Mouse (Mus musculus) kidney, adult 8-10 months (tissue): ENCODE results near the gene Erh.

Source experiments
- DNase-seq, 2 experiments: peaks; one replicate each; pipeline ENCODE4 v3.0.0; 2022

Erh gene

DNA sequence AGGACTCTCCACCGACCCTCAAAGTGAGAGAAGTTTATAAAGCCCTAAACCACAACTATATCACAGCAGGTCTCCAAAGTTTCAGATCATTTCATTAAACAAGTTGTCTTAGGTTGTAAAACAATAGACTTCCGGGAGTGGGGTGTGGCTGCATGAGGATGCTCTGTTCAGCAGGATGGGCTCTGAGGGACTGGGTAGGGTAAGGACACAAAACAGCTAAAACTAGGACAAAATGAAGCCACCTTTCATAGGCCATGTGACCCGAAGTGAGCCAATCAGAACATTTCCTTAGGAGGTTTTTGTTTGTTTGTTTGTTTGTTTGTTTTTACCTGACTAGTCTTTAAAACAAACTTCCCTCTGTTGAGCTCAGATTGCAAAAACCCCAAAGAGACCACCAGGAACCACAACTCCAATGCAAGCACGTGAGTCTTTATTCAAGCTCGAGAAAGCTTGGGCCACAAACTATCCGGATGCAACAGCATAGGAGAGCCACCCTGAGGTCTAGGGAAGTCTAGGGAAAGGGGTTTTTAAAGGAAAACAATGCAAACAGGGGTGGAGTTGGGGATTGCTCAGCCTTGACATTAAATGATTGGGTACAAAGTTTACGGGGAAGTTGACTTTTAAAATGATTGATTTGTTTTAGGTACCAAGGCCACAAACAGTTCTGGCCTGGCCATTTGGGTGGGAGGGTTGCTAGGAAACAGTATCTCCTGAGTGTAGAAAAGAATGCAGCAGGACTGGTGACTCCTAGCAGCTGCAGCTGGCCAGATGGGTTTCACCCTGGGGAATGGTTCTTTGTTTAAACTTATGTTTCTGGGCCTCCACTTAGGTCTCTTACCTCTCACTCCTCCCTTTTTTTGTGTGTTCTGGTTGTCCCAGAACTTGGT is 28.5 kb downstream of the Erh start:
- no peak for DNase-seq

DNA sequence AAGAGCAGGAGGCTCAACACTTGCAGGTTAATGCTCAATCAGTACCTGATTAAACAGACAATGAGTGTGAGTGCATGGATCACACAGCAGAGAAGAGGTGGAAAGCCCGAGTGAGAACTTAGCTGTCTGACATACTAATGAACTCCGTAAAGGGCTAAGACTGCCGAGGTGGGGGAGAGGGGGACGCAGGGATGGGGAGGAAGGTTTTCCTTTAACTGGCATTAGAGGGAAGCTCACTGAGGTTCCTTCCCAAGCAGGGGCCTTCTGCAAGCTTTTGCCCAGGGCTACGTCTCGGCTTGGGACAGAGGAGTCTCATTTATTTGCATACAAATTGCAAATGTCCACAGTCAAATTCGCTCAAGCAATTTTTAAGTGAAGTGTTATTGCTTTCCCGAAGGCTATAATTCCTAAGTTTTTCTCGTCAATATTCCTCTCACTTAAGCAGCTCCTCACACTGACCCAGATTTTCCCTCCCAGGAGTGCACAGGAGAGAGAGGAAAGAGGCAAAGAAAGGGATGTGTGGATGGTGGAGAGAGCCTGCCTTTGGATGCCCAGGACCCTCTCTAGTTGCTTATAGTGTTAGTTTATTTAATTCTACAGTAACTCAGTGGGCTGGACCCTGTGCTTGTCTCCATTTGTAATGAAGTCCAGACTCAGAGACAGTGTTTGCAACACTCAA is 31.9 kb downstream of the Erh start:
- no peak for DNase-seq

DNA sequence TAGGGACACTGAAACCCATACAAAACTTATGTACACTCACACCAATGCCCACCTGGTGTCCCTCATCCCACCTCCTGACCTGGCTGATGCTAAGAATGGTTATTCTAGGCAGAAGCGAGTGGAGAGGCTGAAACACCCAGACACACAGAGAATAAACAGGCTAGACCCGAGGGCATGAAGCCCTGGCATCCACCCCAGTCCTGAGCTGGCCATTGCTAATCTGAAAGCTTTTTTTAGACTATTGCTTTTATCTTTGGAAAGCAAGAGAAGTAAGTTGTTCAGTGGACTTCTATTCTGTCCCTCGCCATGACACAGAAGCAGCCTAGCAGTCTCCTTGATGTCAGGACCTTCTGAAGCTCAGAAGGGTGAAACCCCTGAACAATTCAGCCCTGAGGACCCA is 34.2 kb downstream of the Erh start:
- DNase-seq, result no peak

DNA sequence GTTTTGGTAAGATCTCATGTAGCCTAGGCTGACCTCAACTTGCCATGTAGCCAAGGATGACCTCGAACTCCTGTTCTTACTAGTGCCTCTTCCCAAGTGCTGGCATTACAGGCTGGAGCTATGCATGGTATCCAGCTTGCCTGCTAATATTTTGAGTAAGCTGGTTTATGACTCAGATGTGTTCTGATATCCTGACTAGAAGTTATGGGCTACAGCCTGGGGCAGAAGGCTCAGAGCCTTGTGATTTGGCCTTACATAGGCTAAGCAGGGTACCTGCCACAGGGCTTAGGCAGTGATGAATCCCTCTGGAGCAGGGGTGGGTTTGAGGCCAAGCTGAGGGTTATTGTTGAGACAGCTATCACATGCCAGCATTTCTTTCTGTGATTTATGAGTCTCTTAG is 35.6 kb downstream of the Erh start:
- no peak for DNase-seq

DNA sequence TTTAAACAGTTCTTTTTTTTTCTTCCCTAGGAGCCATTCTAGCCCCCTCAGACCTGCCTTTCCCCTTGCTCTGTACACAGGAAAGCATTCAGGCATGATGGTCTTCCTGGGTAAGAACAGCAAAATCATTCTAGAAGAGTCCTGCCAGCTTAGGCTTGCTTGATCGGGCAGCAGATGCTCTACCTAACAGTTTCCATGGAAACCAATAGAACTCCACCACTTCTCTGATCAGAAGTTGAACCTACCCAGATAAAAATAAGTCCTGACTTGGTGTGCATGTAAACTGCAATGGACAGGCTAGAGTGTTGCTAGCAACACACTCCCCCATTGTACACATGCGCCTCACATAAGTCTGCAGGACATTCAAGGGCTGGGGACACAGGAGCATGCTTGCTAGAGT is 39.9 kb downstream of the Erh start:
- DNase-seq, result no peak

DNA sequence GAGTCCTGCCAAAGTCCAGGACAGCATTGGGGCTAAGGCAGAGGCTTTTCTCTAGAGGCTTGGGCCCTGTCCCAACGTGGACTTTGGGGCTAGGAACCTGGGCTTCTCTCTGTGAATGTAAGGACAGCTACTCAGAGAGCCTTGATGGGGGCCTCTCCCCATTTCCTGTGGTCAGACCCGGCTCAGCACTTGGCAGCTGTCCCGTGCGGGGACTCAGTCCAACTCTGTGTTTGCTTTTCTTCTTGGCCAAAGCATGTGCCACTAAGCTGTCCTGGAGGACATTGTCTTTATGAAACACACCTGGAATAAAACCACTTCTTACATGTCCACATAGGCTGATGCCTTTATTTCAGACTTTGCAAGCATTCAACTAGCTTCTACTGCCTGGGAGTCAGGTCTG is 40.6 kb downstream of the Erh start:
- DNase-seq, result peak in 1 of 2 experiments; percentile 10

DNA sequence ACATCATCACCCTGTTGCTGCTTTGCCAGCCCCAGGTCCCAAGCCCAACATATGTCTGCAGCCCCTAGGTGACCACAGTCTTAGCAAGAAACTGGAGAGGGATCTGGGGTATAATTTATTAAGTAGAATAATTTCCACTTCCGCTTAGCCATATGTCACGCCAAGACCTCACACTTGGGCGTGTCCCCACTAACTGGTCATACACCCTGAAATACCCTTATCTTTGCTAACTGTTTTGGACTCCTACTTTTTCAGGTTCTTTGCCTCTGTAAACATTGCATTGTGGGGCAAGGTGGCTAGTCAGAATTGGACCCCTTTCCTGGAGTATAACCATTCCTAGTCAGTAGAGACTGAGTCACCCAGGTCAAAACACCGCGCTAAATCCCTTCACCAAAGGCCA is 41.7 kb downstream of the Erh start:
- DNase-seq, result no peak

DNA sequence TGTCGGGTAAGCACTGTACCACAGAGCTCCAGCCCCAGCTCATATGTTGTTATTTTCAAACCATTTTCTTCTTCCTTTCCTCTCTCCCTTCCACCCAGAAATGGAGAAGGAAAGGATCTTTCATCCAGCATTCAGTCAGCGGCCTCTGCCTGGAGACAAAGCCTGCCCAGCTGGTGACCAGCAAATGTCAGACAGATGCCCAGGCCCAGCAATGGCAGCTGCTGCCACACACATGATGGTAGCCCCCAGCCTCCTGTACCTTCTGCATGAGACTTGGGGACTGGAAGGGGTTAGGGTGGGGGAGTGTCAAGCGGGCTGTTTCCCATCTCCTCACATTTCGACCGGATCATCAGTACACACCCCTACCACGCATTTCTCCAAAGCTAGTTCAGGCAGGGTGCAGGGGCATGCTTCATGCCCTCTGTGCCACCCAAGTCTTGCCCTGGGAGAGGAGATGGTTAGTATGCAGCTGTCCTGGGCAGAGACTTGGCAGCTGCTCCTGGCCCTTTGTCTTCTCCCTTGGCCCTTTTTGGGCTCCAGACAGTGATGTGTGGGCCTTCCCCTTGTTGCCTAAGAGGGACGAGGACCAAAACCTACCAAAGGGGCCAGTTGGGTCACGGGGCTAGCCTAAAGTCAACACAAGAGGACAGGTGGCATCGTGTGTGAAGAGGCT is 42.4 kb downstream of the Erh start:
- DNase-seq, result no peak

DNA sequence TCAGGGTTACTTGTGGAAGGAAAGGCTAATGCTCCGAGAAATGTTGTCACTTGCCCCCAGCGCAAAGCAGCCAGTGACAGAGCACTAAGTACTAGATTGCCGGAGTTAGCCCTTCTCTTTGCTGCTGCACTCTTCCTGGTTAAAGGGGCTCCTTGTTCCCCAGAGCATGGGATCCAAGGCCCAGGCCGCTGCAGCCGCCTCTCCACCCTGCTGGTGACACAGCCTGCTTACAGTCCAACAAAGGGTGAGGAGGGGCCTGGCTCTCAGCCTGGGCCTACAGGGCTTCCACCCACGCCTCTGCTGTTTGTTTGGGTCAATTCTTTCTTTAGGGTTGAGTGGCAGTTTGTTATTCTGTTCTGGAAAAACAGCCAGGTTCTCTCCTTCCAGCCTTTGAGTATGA is 45.4 kb downstream of the Erh start:
- no peak for DNase-seq

DNA sequence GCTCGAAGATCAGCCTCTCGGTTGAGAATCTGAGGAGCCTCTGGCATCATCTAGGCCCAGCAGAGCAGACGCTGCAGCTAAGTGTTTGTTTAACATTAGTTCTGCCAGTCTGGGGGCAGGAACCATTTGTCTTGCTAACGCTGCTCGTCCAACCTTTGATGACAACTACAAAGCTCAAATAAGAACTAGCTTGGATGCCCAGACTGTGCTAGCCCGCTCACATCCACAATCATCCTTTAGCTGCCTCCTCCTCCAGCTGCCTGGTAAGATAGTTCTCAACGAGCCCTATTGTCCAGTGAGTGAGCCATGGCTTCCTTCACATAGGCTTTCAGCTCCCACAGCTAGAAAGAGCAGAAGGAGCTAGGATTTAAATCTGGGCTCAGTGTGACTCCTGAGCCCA is 45.9 kb downstream of the Erh start:
- DNase-seq, result no peak

DNA sequence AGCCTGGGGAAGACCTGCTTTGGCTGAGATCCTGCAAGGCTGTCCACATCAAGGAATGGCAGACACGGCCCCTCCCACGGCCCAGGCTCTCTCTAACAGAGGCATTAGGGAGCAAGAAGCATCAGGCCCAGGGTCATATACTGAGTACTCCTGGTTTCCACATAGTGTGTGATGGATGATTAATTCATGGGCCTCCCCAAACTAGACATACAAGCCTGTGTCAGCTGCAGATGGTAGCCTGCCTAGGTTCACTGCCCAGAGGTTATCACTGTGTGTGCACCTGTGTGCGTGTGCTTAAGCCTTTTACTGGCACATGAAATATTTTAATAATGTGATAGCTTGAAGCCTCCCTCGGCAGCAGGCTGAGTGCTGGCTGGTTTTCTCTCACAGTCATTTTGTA is 48.2 kb downstream of the Erh start:
- no peak for DNase-seq

DNA sequence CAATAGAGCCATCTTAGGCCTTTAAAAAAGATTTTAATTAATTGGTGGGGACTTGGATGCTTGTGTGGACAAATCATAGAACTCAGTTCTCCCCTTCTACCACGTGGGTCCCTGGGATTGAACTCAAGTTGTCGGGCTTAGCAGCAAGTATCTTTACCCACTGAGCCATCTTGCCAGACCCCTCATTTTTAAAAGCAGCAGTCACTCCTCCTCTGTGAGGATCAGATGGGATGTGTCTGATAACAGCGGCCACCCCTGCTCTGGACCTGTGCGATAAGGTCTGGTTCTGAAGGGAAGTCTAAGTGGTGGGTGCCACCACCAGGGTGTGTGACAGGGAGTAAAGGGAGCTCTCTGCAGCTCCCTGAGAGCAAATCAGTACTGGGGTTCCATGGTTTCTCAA is 48.6 kb downstream of the Erh start:
- no peak for DNase-seq

DNA sequence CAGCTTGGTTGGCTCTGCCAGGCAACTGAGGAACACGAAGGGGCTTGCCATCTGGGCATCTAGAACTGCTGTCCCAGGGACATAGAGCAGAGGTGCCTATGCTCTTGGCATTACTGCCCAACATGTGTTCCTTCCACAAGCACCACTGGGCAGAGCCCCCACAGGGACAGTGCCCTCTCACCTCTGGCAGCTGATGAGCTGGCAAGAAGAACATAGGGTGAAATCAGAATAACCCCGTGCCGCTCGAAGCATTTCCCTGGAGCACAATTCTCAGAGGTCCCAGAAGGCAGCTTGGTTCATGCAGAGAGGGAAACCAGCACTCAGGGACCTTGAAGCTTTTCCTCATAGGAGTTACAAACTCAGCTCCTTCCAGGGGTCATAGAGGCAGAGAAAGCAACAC is 49.4 kb downstream of the Erh start:
- no peak for DNase-seq

DNA sequence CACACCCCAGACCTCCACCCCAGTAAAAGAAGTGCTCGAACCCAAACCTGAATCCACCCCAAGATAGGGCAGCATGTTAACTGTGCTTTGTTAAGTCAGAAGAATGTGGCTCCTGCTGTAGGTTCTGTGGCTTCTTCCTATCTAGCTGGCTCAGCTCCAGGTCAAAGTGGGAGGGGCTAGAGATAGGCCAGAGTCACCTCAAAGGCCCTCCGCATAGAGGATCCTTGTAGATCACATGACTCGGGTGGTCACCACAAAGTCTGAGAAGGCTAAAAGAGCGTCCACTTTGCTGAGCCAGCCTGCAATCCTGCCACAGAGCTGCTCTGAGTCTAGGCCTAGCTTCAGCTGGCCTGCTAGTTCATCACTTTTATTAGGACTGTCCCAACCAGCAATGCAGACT is 50.0 kb downstream of the Erh start:
- no peak for DNase-seq

DNA sequence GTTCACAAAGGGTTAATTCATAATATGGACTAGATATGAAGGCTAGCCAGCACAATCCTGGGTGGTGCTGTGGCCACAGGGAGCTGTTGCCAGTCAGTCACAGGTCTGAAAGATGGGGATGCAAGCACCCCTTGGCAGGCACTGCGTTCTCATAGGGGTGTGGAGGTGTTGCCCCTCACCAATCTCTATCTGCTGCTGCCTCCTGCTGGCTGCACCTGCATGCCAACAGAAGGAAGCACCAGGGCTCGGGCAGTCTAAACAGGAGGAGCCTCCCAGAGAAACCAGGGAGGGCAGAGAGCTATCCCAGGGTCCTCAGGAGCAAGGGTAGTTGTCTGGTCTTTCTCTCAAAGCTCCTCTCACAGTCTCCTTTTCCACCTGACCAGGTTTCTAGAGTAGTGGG is 59.2 kb downstream of the Erh start:
- DNase-seq, result no peak
